Mouse (Mus musculus): ENCODE results near the gene Olfr1303.

Gene Olfr1303

DNA sequence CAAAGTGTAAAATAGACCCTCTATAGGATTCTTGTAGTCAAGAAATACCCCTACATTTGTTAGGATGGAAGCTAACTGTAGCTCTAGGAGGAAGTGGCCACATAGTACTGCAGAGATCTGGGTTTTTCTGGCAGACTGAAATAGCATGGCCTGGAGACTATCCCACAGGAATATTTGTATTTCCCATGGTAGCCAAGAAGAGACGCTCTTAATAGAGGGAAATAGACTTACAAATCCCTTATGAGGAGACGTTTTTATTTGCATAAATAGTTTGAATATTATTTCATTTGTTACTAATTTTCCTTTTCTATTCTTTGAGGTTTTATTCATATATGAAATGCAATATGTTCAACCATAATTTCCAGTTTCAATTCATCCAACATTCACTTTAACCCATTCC lies at the start of gene Olfr1303:
Gene Olfr1303, minus strand, starts transcription at position 101 of the 400 bp plus-strand sequence.
- no peak for DNase-seq (ENCODE audit: low spot score)

DNA sequence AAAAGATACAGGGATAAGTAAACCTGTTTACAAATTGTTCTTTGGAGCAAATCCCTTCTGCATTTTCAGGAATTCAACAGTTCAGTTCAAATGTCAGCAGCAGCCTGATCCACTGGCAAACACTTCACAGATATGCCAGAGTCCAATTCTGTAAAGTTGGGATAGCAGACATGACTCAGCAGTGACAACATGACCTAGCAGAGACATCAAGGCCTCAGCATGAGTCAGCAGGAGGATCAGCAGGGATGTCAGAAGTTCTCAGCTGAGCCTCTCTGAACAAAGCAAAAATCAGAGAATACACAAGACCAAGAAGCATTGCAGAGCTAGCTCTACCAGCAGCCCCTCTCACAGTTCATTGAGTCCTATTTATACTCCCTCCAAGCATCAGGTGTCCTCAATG lies 7.2 kb downstream of the Olfr1303 start:
- DNase-seq (ENCODE audit: low spot score): no peak

DNA sequence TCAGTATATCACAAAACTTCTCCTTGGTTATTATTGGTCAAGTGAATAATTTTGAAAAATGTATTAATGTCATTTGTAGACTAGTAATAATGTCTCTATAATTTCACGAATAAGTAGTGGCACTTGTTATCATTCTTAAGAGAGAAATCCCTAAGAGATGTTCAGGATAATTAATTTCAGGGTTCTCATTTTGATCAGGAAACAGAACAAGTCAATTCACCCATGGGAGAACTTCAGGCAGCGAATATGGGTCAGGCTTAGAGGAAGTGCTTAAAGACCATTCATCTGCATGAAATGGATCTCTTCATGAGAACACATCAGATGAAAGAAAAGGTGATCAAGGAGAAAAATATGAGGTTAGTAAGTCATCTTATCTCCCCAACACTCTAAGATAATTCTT lies 43.0 kb downstream of the Olfr1303 start, which contains the start of gene Olfr1302:
Gene Olfr1302, plus strand, starts transcription at position 301 of the 400 bp plus-strand sequence.
- no peak for DNase-seq (ENCODE audit: low spot score)

Data from testis, postnatal 14 days (tissue).